Mouse (Mus musculus): ENCODE measurements around the gene Cyp4x1. TPM values are rescaled to one million over a fixed set of nuclear protein-coding genes. Genes with fewer than 3 reads are reported as not detected.

The Cyp4x1 gene
- polyA plus RNA-seq, 1 experiment = 0.06 TPM

DNA sequence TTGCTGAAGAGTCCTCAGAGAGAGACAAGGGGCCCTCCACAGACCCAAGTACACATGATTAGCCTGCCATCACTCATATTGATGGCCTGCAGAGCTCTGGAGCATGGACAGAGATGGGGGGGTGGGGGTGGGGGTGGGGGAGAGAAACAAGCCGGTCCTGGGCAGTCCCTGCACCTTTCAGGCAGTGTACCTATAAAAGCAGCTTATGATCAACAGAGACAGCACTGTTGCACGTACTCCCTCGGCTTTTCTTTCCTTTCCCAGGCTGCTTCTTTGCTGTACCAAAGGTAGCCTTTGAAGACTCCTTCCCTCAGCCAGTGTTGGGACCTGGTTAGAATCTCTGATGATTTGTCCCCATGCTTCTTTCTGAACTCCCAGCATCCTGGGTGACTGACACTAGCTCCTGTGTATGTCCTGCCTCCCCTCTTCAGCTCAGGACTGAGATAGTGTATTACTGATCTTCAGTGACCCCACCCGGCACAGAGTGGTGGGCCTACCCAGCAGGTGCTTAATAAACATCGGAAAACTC lies 54.2 kb downstream of the Cyp4x1 start:
- WGBS = 44% methylated on average over 5 of the region's 5 CpGs
- TF ChIP-seq POLR2A (IDR thresholded peaks at IDR 0.05; ENCODE audit: low read depth, low read length) (no peak), CTCF (conservative IDR thresholded peaks at IDR 0.05; ENCODE audit: insufficient read depth, insufficient read length, low read depth, low read length) (no peak)
- no peak overlapping the region for H3K4me3 ChIP-seq (ENCODE audit: insufficient read depth, low read depth, low read length)
- no peaks in the 10 kb centered on the region for H3K36me3 ChIP-seq (ENCODE audit: control insufficient read depth, insufficient read depth, low read length)
- no peaks in the 10 kb centered on the region for H3K27me3 ChIP-seq (replicated peaks; ENCODE audit: control insufficient read depth, insufficient read depth, low read length)
- peaks cover 4% of the 10 kb centered on the region; the same call in 1 of the 2 replicates for H3K4me1 ChIP-seq (ENCODE audit: control insufficient read depth, insufficient read depth, low read length)
- no peak for DNase-seq
- H3K27ac ChIP-seq (ENCODE audit: insufficient read depth, low read depth, low read length) = no peak overlapping the region

GRCm38 (mm10) chr4:115078892-115079820 lies 54.9 kb downstream of the Cyp4x1 start:
- no peak for TF ChIP-seq POLR2A (IDR thresholded peaks at IDR 0.05; ENCODE audit: low read depth, low read length)
- TF ChIP-seq CTCF (conservative IDR thresholded peaks at IDR 0.05; ENCODE audit: insufficient read depth, insufficient read length, low read depth, low read length) = no peak
- peak; percentile 71 for DNase-seq
- no peaks in the 10 kb centered on the region for H3K36me3 ChIP-seq (ENCODE audit: control insufficient read depth, insufficient read depth, low read length)
- H3K27ac ChIP-seq (ENCODE audit: insufficient read depth, low read depth, low read length) = no peak overlapping the region
- no peaks in the 10 kb centered on the region for H3K27me3 ChIP-seq (replicated peaks; ENCODE audit: control insufficient read depth, insufficient read depth, low read length)
- WGBS = 56% methylated on average over 10 of the region's 10 CpGs
- peaks cover 4% of the 10 kb centered on the region; the same call in 1 of the 2 replicates for H3K4me1 ChIP-seq (ENCODE audit: control insufficient read depth, insufficient read depth, low read length)
- H3K4me3 ChIP-seq (ENCODE audit: insufficient read depth, low read depth, low read length) = no peak overlapping the region

GRCm38 (mm10) chr4:115075204-115075915 lies 58.7 kb downstream of the Cyp4x1 start:
- peak; percentile 49 for DNase-seq
- H3K27me3 ChIP-seq (replicated peaks; ENCODE audit: control insufficient read depth, insufficient read depth, low read length) = no peaks in the 10 kb centered on the region
- WGBS = 44% methylated on average over 3 of the region's 3 CpGs
- TF ChIP-seq CTCF (conservative IDR thresholded peaks at IDR 0.05; ENCODE audit: insufficient read depth, insufficient read length, low read depth, low read length) (no peak), POLR2A (IDR thresholded peaks at IDR 0.05; ENCODE audit: low read depth, low read length) (no peak)
- no peak overlapping the region for H3K4me3 ChIP-seq (ENCODE audit: insufficient read depth, low read depth, low read length)
- peak overlapping the region; percentile 26 for H3K27ac ChIP-seq (ENCODE audit: insufficient read depth, low read depth, low read length)
- H3K36me3 ChIP-seq (ENCODE audit: control insufficient read depth, insufficient read depth, low read length) = no peaks in the 10 kb centered on the region
- peaks cover 4% of the 10 kb centered on the region; the same call in 1 of the 2 replicates for H3K4me1 ChIP-seq (ENCODE audit: control insufficient read depth, insufficient read depth, low read length)

DNA sequence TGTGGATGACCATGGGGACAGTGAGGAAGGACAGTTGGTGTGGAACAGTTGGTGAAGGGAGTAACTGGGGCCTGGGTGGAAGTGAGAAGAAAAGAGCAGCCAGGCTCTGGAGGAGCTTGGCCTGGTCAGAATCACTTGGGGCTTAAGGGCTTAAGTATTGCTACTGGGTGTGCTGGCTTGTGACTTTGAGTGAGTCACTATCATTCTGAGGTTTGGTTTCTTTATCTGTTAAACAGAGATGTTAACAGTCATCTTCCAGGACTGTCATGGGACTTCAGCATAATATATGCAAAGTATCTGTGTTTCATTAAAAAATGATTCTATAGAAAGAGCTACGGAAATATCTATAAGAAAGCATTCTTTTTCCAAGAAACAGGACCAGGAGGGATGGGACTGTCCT lies 59.3 kb downstream of the Cyp4x1 start:
- H3K4me1 ChIP-seq (ENCODE audit: control insufficient read depth, insufficient read depth, low read length) = peaks cover 4% of the 10 kb centered on the region; the same call in 1 of the 2 replicates
- H3K36me3 ChIP-seq (ENCODE audit: control insufficient read depth, insufficient read depth, low read length) = no peaks in the 10 kb centered on the region
- H3K27me3 ChIP-seq (replicated peaks; ENCODE audit: control insufficient read depth, insufficient read depth, low read length) = no peaks in the 10 kb centered on the region
- TF ChIP-seq POLR2A (IDR thresholded peaks at IDR 0.05; ENCODE audit: low read depth, low read length) (no peak), CTCF (conservative IDR thresholded peaks at IDR 0.05; ENCODE audit: insufficient read depth, insufficient read length, low read depth, low read length) (no peak)
- no peak for DNase-seq
- WGBS = 98% methylated on average over 1 of the region's 1 CpGs
- no peak overlapping the region for H3K4me3 ChIP-seq (ENCODE audit: insufficient read depth, low read depth, low read length)
- peak overlapping the region; percentile 26; the same call in 1 of the 2 replicates for H3K27ac ChIP-seq (ENCODE audit: insufficient read depth, low read depth, low read length)

DNA sequence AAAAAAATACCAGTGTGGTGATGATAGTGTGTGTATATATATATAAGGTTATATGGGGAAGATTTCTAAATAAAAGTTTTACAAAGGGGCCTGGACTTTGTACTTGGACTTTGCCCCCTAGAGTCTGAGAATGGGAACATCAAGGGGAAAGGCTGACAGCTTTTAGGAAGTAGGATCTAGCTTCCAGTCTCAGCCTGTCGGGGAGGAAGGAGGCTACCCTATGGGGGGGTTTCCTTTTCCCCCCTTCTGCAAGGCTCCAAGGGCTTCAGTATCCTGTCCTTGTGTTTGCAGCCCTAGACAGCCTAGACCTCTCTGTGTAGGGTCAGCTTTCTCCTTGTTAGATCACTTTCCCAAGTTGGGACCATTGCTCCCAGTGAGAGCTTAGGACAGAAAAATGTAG lies 62.4 kb downstream of the Cyp4x1 start:
- Histone ChIP-seq H3K36me3 (ENCODE audit: control insufficient read depth, insufficient read depth, low read length) (no peaks in the 10 kb centered on the region), H3K27me3 (replicated peaks; ENCODE audit: control insufficient read depth, insufficient read depth, low read length) (no peaks in the 10 kb centered on the region), H3K4me1 (ENCODE audit: control insufficient read depth, insufficient read depth, low read length) (no peaks in the 10 kb centered on the region), H3K27ac (ENCODE audit: insufficient read depth, low read depth, low read length) (no peak overlapping the region), H3K4me3 (ENCODE audit: insufficient read depth, low read depth, low read length) (no peak overlapping the region)
- WGBS = 18% methylated on average over 1 of the region's 1 CpGs
- TF ChIP-seq CTCF (conservative IDR thresholded peaks at IDR 0.05; ENCODE audit: insufficient read depth, insufficient read length, low read depth, low read length) (no peak), POLR2A (IDR thresholded peaks at IDR 0.05; ENCODE audit: low read depth, low read length) (no peak)
- DNase-seq = no peak

GRCm38 (mm10) chr4:115063518-115064239 lies 70.4 kb downstream of the Cyp4x1 start:
- no peaks in the 10 kb centered on the region for H3K4me1 ChIP-seq (ENCODE audit: control insufficient read depth, insufficient read depth, low read length)
- WGBS = 9% methylated on average over 31 of the region's 31 CpGs
- peaks cover 10% of the 10 kb centered on the region; the same call in 1 of the 2 replicates for H3K27me3 ChIP-seq (replicated peaks; ENCODE audit: control insufficient read depth, insufficient read depth, low read length)
- H3K4me3 ChIP-seq (ENCODE audit: insufficient read depth, low read depth, low read length) = peak overlapping the region; percentile 43
- no peaks in the 10 kb centered on the region for H3K36me3 ChIP-seq (ENCODE audit: control insufficient read depth, insufficient read depth, low read length)
- no peak overlapping the region for H3K27ac ChIP-seq (ENCODE audit: insufficient read depth, low read depth, low read length)
- DNase-seq = no peak
- TF ChIP-seq POLR2A (IDR thresholded peaks at IDR 0.05; ENCODE audit: low read depth, low read length) = no peak
- no peak for TF ChIP-seq CTCF (conservative IDR thresholded peaks at IDR 0.05; ENCODE audit: insufficient read depth, insufficient read length, low read depth, low read length)
